Mouse (Mus musculus) small intestine, adult 2 months (tissue): ENCODE data around the gene Cerk. TPM values are rescaled to one million over a fixed set of nuclear protein-coding genes. Genes with fewer than 3 reads are reported as not detected.

ENCODE experiments used
- H3K27ac ChIP-seq: fragments of 200-500 bp; 2 replicates; pipeline ENCODE4 v1.5.1; 2012; ENCODE audit warnings: low read depth, low read length, control low read depth, inconsistent platforms; ENCODE audit not compliant: insufficient read depth
- H3K27me3 ChIP-seq: fragments of 200-500 bp; 2 replicates; pipeline ENCODE4 v1.6.1; 2012; ENCODE audit warnings: mild to moderate bottlenecking, moderate library complexity, low read length, inconsistent platforms; ENCODE audit not compliant: control insufficient read depth, insufficient read depth
- H3K36me3 ChIP-seq: fragments of 200-500 bp; 2 replicates; pipeline ENCODE4 v1.6.1; 2012; ENCODE audit warnings: mild to moderate bottlenecking, low read length, control low read depth, inconsistent platforms; ENCODE audit not compliant: control insufficient read depth, insufficient read depth
- H3K4me1 ChIP-seq: fragments of 200-500 bp; 2 replicates; pipeline ENCODE4 v1.6.1; 2012; ENCODE audit warnings: low read length, inconsistent platforms, mixed read lengths; ENCODE audit not compliant: control insufficient read depth, insufficient read depth, insufficient read length
- H3K4me3 ChIP-seq: fragments of 200-500 bp; 2 replicates; pipeline ENCODE4 v1.5.1; 2012; ENCODE audit warnings: low read depth, mild to moderate bottlenecking, control low read depth, inconsistent platforms, low read length, moderate library complexity
- CTCF ChIP-seq: fragments of 200-500 bp; IDR thresholded peaks from 2 replicates; pipeline ENCODE4 v1.5.1; 2012; ENCODE audit warnings: low read depth, mild to moderate bottlenecking, control low read depth, inconsistent platforms, low read length, moderate library complexity, mixed read lengths; ENCODE audit not compliant: insufficient replicate concordance, insufficient read length; ENCODE audit errors: extremely low read depth
- POLR2A ChIP-seq: fragments of 200-500 bp; IDR thresholded peaks from 2 replicates; pipeline ENCODE4 v1.6.1; 2012; ENCODE audit warnings: low read depth, mild to moderate bottlenecking, control low read depth, inconsistent platforms, low read length, moderate library complexity
- WGBS: fragments of 180-500 bp; shearing (Covaris S2); methylation state at CpG from one replicate; pipeline ENCODE4 v1.1.7; 2018; 5-methylcytosine and 5-hydroxymethylcytosine counted together
- polyA plus RNA-seq: library from polyadenylated mRNA; depleted of rRNA; stranded (reverse); fragments of >200 nt; gene quantifications from 2 replicates; pipeline ENCODE4 v1.2.3, GENCODE M21; 2012

Gene Cerk
- polyA plus RNA-seq, 1 experiment = 47.8 TPM

- Histone ChIP-seq H3K27me3 (no peaks in the 10 kb centered on the region), H3K27ac (no peak overlapping the region), H3K36me3 (peaks cover 37% of the 10 kb centered on the region), H3K4me3 (no peak overlapping the region), H3K4me1 (peaks cover 11% of the 10 kb centered on the region)
- TF ChIP-seq CTCF (no peak), POLR2A (no peak)
- 79% methylated on average over 7 of the region's 7 CpGs for WGBS
Observed at GRCm38 (mm10) chr15:86119186-86119585, 66.8 kb downstream of the Cerk start.

- TF ChIP-seq POLR2A (no peak), CTCF (no peak)
- Histone ChIP-seq H3K4me3 (no peak overlapping the region), H3K27me3 (no peaks in the 10 kb centered on the region), H3K36me3 (peaks cover 27% of the 10 kb centered on the region), H3K27ac (no peak overlapping the region), H3K4me1 (peaks cover 15% of the 10 kb centered on the region)
- 75% methylated on average over 15 of the region's 15 CpGs for WGBS
Observed at GRCm38 (mm10) chr15:86117115-86118100, 68.5 kb downstream of the Cerk start.

DNA sequence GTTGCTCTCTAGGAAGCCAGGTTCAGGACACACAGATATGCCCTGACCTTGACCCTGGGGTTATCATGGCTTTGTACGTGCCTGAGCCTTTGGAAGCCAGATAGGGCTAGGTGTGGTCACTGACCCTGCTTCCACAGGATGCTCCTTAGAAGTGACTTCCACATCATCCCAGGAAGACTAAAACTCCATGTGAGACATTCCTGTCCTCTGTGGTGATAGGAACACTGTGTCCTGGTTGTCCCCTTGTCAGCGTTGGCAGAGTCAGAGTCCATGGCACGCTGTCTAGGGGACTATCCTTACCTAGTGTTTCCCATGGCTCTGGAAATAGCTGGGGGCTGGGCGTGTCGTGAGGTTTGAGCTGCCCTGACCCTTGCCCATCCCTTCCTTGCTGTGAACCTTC is 69.5 kb downstream of the Cerk start:
- 65% methylated on average over 5 of the region's 5 CpGs for WGBS
- Histone ChIP-seq H3K4me1 (peaks cover 15% of the 10 kb centered on the region), H3K4me3 (no peak overlapping the region), H3K27ac (0 out of 2 replicates have a peak overlapping the region, but pooled peaks have one; percentile 5), H3K36me3 (peaks cover 21% of the 10 kb centered on the region), H3K27me3 (no peaks in the 10 kb centered on the region)
- TF ChIP-seq POLR2A = no peak
- TF ChIP-seq CTCF = no peak

- TF ChIP-seq POLR2A (no peak), CTCF (no peak)
- Histone ChIP-seq H3K27me3 (no peaks in the 10 kb centered on the region), H3K27ac (no peak overlapping the region), H3K36me3 (peaks cover under 1% of the 10 kb centered on the region; the same call in 1 of the 2 replicates), H3K4me3 (no peak overlapping the region), H3K4me1 (peaks cover 15% of the 10 kb centered on the region)
- 29% methylated on average over 9 of the region's 9 CpGs for WGBS
Observed at GRCm38 (mm10) chr15:86113342-86113710, 72.6 kb downstream of the Cerk start.

GRCm38 (mm10) chr15:86112707-86113341 is 73.1 kb downstream of the Cerk start:
- H3K4me1 ChIP-seq = peaks cover 15% of the 10 kb centered on the region
- H3K27me3 ChIP-seq = no peaks in the 10 kb centered on the region
- no peak overlapping the region for H3K27ac ChIP-seq
- 62% methylated on average over 10 of the region's 10 CpGs for WGBS
- no peak for TF ChIP-seq CTCF
- no peak for TF ChIP-seq POLR2A
- H3K4me3 ChIP-seq = no peak overlapping the region
- H3K36me3 ChIP-seq = no peaks in the 10 kb centered on the region

GRCm38 (mm10) chr15:86110361-86111103 is 75.4 kb downstream of the Cerk start:
- TF ChIP-seq POLR2A = no peak
- no peak for TF ChIP-seq CTCF
- Histone ChIP-seq H3K36me3 (no peaks in the 10 kb centered on the region), H3K27ac (no peak overlapping the region), H3K4me3 (no peak overlapping the region), H3K27me3 (no peaks in the 10 kb centered on the region), H3K4me1 (0 out of 2 replicates have a peak, but pooled peaks cover 4% of the 10 kb centered on the region)
- 77% methylated on average over 10 of the region's 10 CpGs for WGBS

GRCm38 (mm10) chr15:86109650-86110211 is 76.2 kb downstream of the Cerk start:
- H3K4me1 ChIP-seq = peaks cover 4% of the 10 kb centered on the region; the same call in 1 of the 2 replicates
- no peaks in the 10 kb centered on the region for H3K27me3 ChIP-seq
- TF ChIP-seq CTCF (no peak), POLR2A (no peak)
- no peak overlapping the region for H3K4me3 ChIP-seq
- no peak overlapping the region for H3K27ac ChIP-seq
- WGBS = 84% methylated on average over 8 of the region's 8 CpGs
- no peaks in the 10 kb centered on the region for H3K36me3 ChIP-seq
